8 mouse cellular contexts compared by ENCODE assay signal in genomic region chr10:81257158-81258039, GRCm38 (mm10). TPM values are rescaled to one million over a fixed set of nuclear protein-coding genes. Genes with fewer than 3 reads are reported as not detected.
DNase-seq lines count a peak whose midpoint lies in the region; ATAC-seq and TF ChIP-seq lines count a peak whose summit lies in the region.

No protein-coding gene starts in this region.

- H3K27ac ChIP-seq in kidney, embryonic 15.5 days = no peak overlapping the region
- peak overlapping the region; percentile 17; the same call in 1 of the 2 replicates for H3K27ac ChIP-seq in bone marrow, adult 2 months (ENCODE audit: control insufficient read depth, insufficient read depth, low read depth, low read length, poor library complexity)
- H3K27ac ChIP-seq in forebrain, embryonic 13.5 days = no peak overlapping the region
- no peak overlapping the region for H3K27ac ChIP-seq in limb, embryonic 14.5 days (replicated peaks; ENCODE audit: low read depth, low read length)

- no peak for DNase-seq in kidney, adult 18-20 months
- no peak for DNase-seq in limb, embryonic 14.5 days (ENCODE audit: low spot score)
- no peak for DNase-seq in adrenal gland, postnatal 36 days
- DNase-seq in adrenal gland, postnatal 4 days (ENCODE audit: low spot score in 2 of 2) = no peak

- H3K4me3 ChIP-seq in kidney, embryonic 15.5 days (replicated peaks) = peak overlapping the region; percentile 53
- peak overlapping the region; percentile 74 for H3K4me3 ChIP-seq in bone marrow, adult 2 months (replicated peaks; ENCODE audit: control insufficient read depth, low read depth, low read length)
- H3K4me3 ChIP-seq in forebrain, embryonic 13.5 days = peak overlapping the region; percentile 49
- H3K4me3 ChIP-seq in limb, embryonic 14.5 days (replicated peaks; ENCODE audit: low read length) = peak overlapping the region; percentile 42

- H3K4me2 ChIP-seq in kidney, embryonic 15.5 days = peak overlapping the region; percentile 94
- peak overlapping the region; percentile 78 for H3K4me2 ChIP-seq in forebrain, embryonic 13.5 days
- H3K4me2 ChIP-seq in limb, embryonic 14.5 days (replicated peaks; ENCODE audit: low read depth, low read length, severe bottlenecking) = peak overlapping the region; percentile 69

- no peak for TF ChIP-seq CTCF in bone marrow, adult 2 months (IDR thresholded peaks at IDR 0.05; ENCODE audit: control insufficient read depth, insufficient read depth, low read length)

- 1% methylated on average over 62 of the region's 62 CpGs for WGBS in kidney, embryonic 15.5 days
- WGBS in bone marrow, adult 2 months = 2% methylated on average over 62 of the region's 62 CpGs
- 2% methylated on average over 62 of the region's 62 CpGs for WGBS in forebrain, embryonic 13.5 days
- under 1% methylated on average over 50 of the region's 62 CpGs for WGBS in limb, embryonic 14.5 days

- peaks cover 11% of the 10 kb centered on the region for H3K36me3 ChIP-seq in kidney, embryonic 15.5 days
- peaks cover 12% of the 10 kb centered on the region; the same call in 1 of the 2 replicates for H3K36me3 ChIP-seq in forebrain, embryonic 13.5 days (ENCODE audit: poor library complexity, severe bottlenecking)
- H3K36me3 ChIP-seq in limb, embryonic 14.5 days (ENCODE audit: control insufficient read depth, insufficient read depth, low read length) = peaks cover 8% of the 10 kb centered on the region; the same call in 1 of the 2 replicates

- peaks cover 34% of the 10 kb centered on the region for H3K4me1 ChIP-seq in kidney, embryonic 15.5 days
- peaks cover 6% of the 10 kb centered on the region for H3K4me1 ChIP-seq in bone marrow, adult 2 months (ENCODE audit: control insufficient read depth, insufficient read depth, low read length)
- H3K4me1 ChIP-seq in forebrain, embryonic 13.5 days = peaks cover 35% of the 10 kb centered on the region
- peaks cover 2% of the 10 kb centered on the region; the same call in 1 of the 2 replicates for H3K4me1 ChIP-seq in limb, embryonic 14.5 days (ENCODE audit: control insufficient read depth, insufficient read depth, low read length)

- no peak for ATAC-seq in kidney, embryonic 15.5 days (replicated peaks; ENCODE audit: low FRiP score)
- 0 out of 2 replicates have a peak, but pooled peaks have one; percentile 6 for ATAC-seq in forebrain, embryonic 13.5 days
- ATAC-seq in limb, embryonic 14.5 days (ENCODE audit: low FRiP score, low read depth) = no peak
- ATAC-seq in neutrophil, adult 5-6 weeks (ENCODE audit: extremely low read depth, insufficient number of reproducible peaks, low FRiP score, poor library complexity, severe bottlenecking) = peak; percentile 23; the same call in 1 of the 2 replicates

- H3K9ac ChIP-seq in kidney, embryonic 15.5 days = peak overlapping the region; percentile 56
- peak overlapping the region; percentile 57 for H3K9ac ChIP-seq in forebrain, embryonic 13.5 days
- H3K9ac ChIP-seq in limb, embryonic 14.5 days (ENCODE audit: low read depth, low read length, severe bottlenecking) = peak overlapping the region; percentile 52

- no peaks in the 10 kb centered on the region for H3K9me3 ChIP-seq in kidney, embryonic 15.5 days (replicated peaks)
- peaks cover 7% of the 10 kb centered on the region; the same call in 1 of the 2 replicates for H3K9me3 ChIP-seq in forebrain, embryonic 13.5 days (replicated peaks)
- 0 out of 2 replicates have a peak, but pooled peaks cover 5% of the 10 kb centered on the region for H3K9me3 ChIP-seq in limb, embryonic 14.5 days (ENCODE audit: control insufficient read depth, low read length)

- peaks cover 75% of the 10 kb centered on the region for H3K27me3 ChIP-seq in kidney, embryonic 15.5 days
- H3K27me3 ChIP-seq in forebrain, embryonic 13.5 days = peaks cover 70% of the 10 kb centered on the region
- H3K27me3 ChIP-seq in limb, embryonic 14.5 days (ENCODE audit: control insufficient read depth, insufficient read depth, low read length) = peaks cover 58% of the 10 kb centered on the region

- TF ChIP-seq POLR2A in bone marrow, adult 2 months (IDR thresholded peaks at IDR 0.05; ENCODE audit: borderline replicate concordance, control insufficient read depth, low read depth, low read length) = peak; percentile 13; the same call in 1 of the 2 replicates
- TF ChIP-seq POLR2A in limb, embryonic 14.5 days (IDR thresholded peaks at IDR 0.05; ENCODE audit: borderline replicate concordance, extremely low read depth, insufficient read depth, insufficient read length) = no peak

RNA-seq across cellular contexts. Expression of gene Matk, which starts 4.7 kb away (rescaled TPM):
- polyA plus RNA-seq in kidney, embryonic 15.5 days (2015; fragmentation: Nextera tagmentation; extraction: Ambion mirVana) = 5.8 and 6.8 TPM in 2 replicates
- polyA plus RNA-seq in bone marrow, adult 2 months (2011; ENCODE audit: insufficient read depth, insufficient read length, low replicate concordance, missing spikeins) = 11.9 and 18.9 TPM in 2 replicates
- 5.6 and 7.4 TPM in 2 replicates for polyA plus RNA-seq in forebrain, embryonic 13.5 days (2015; fragmentation: Nextera tagmentation; extraction: Ambion mirVana)
- polyA plus RNA-seq in limb, embryonic 14.5 days (2012; rRNA removed) = 9.9 and 10.6 TPM in 2 replicates
- polyA plus RNA-seq in limb, embryonic 14.5 days (2014; fragmentation: Nextera tagmentation; extraction: Ambion mirVana) = 5.9 and 6.8 TPM in 2 replicates
- total RNA-seq in neutrophil, adult 5-6 weeks (2017) = 9.1 and 12.3 TPM in 2 replicates
- under 1 TPM; 0.36 to 0.86 TPM for total RNA-seq in adrenal gland, postnatal 36 days (2021)
- total RNA-seq in adrenal gland, postnatal 4 days (2021) = 1 to 10 TPM; 2.9 to 3.0 TPM

RNA-seq across cellular contexts. Expression of gene Mrpl54, which starts 9.3 kb away (rescaled TPM):
- polyA plus RNA-seq in kidney, embryonic 15.5 days (2015; fragmentation: Nextera tagmentation; extraction: Ambion mirVana) = 230 and 244 TPM in 2 replicates
- polyA plus RNA-seq in bone marrow, adult 2 months (2011; ENCODE audit: insufficient read depth, insufficient read length, low replicate concordance, missing spikeins) = 34.4 and 75.4 TPM in 2 replicates
- polyA plus RNA-seq in forebrain, embryonic 13.5 days (2015; fragmentation: Nextera tagmentation; extraction: Ambion mirVana) = 134 and 135 TPM in 2 replicates
- 93.0 and 124 TPM in 2 replicates for polyA plus RNA-seq in limb, embryonic 14.5 days (2012; rRNA removed)
- polyA plus RNA-seq in limb, embryonic 14.5 days (2014; fragmentation: Nextera tagmentation; extraction: Ambion mirVana) = 200 and 202 TPM in 2 replicates
- 52.4 and 76.6 TPM in 2 replicates for total RNA-seq in neutrophil, adult 5-6 weeks (2017)
- 100 to 1,000 TPM; 121 to 141 TPM for total RNA-seq in adrenal gland, postnatal 36 days (2021)
- total RNA-seq in adrenal gland, postnatal 4 days (2021) = 100 to 1,000 TPM; 107 to 108 TPM

RNA-seq across cellular contexts. Expression of gene Apba3, which starts 9.4 kb away (rescaled TPM):
- 59.7 and 63.4 TPM in 2 replicates for polyA plus RNA-seq in kidney, embryonic 15.5 days (2015; fragmentation: Nextera tagmentation; extraction: Ambion mirVana)
- polyA plus RNA-seq in bone marrow, adult 2 months (2011; ENCODE audit: insufficient read depth, insufficient read length, low replicate concordance, missing spikeins) = 14.6 and 32.8 TPM in 2 replicates
- 28.6 and 32.3 TPM in 2 replicates for polyA plus RNA-seq in forebrain, embryonic 13.5 days (2015; fragmentation: Nextera tagmentation; extraction: Ambion mirVana)
- polyA plus RNA-seq in limb, embryonic 14.5 days (2012; rRNA removed) = 77.9 and 102 TPM in 2 replicates
- polyA plus RNA-seq in limb, embryonic 14.5 days (2014; fragmentation: Nextera tagmentation; extraction: Ambion mirVana) = 58.2 and 59.2 TPM in 2 replicates
- total RNA-seq in neutrophil, adult 5-6 weeks (2017) = 16.6 and 24.0 TPM in 2 replicates
- total RNA-seq in adrenal gland, postnatal 36 days (2021) = 100 to 1,000 TPM in 1 of 2 experiments, 10 to 100 TPM in 1; 78.8 to 109 TPM
- 10 to 100 TPM; 47.8 to 49.5 TPM for total RNA-seq in adrenal gland, postnatal 4 days (2021)

RNA-seq across cellular contexts. Expression of gene Zfr2, which starts 24.4 kb away (rescaled TPM):
- polyA plus RNA-seq in kidney, embryonic 15.5 days (2015; fragmentation: Nextera tagmentation; extraction: Ambion mirVana) = 6.8 and 7.3 TPM in 2 replicates
- 0.32 and 2.5 TPM in 2 replicates for polyA plus RNA-seq in bone marrow, adult 2 months (2011; ENCODE audit: insufficient read depth, insufficient read length, low replicate concordance, missing spikeins)
- 9.7 and 10.9 TPM in 2 replicates for polyA plus RNA-seq in forebrain, embryonic 13.5 days (2015; fragmentation: Nextera tagmentation; extraction: Ambion mirVana)
- polyA plus RNA-seq in limb, embryonic 14.5 days (2012; rRNA removed) = 39.7 and 44.7 TPM in 2 replicates
- polyA plus RNA-seq in limb, embryonic 14.5 days (2014; fragmentation: Nextera tagmentation; extraction: Ambion mirVana) = 9.7 and 10.5 TPM in 2 replicates
- total RNA-seq in neutrophil, adult 5-6 weeks (2017) = 1.5 and 1.6 TPM in 2 replicates
- 10 to 100 TPM in 1 of 2 experiments, 1 to 10 TPM in 1; 9.2 to 14.2 TPM for total RNA-seq in adrenal gland, postnatal 36 days (2021)
- 10 to 100 TPM; 20.9 to 21.7 TPM for total RNA-seq in adrenal gland, postnatal 4 days (2021)

RNA-seq across cellular contexts. Expression of gene Atcay, which starts 26.8 kb away (rescaled TPM):
- 0.28 and 0.51 TPM in 2 replicates for polyA plus RNA-seq in kidney, embryonic 15.5 days (2015; fragmentation: Nextera tagmentation; extraction: Ambion mirVana)
- not detected in 2 replicates for polyA plus RNA-seq in bone marrow, adult 2 months (2011; ENCODE audit: insufficient read depth, insufficient read length, low replicate concordance, missing spikeins)
- 44.5 and 54.2 TPM in 2 replicates for polyA plus RNA-seq in forebrain, embryonic 13.5 days (2015; fragmentation: Nextera tagmentation; extraction: Ambion mirVana)
- 0.67 and 0.74 TPM in 2 replicates for polyA plus RNA-seq in limb, embryonic 14.5 days (2012; rRNA removed)
- polyA plus RNA-seq in limb, embryonic 14.5 days (2014; fragmentation: Nextera tagmentation; extraction: Ambion mirVana) = 0.25 TPM in 1 of 2 replicates, not detected in the other
- total RNA-seq in neutrophil, adult 5-6 weeks (2017) = not detected in 2 replicates
- 1 to 10 TPM; 1.5 to 2.6 TPM for total RNA-seq in adrenal gland, postnatal 36 days (2021)
- 1 to 10 TPM; 5.3 to 5.4 TPM for total RNA-seq in adrenal gland, postnatal 4 days (2021)

Comparison
In these comparisons a context has a peak if more than half of its experiments do, and no peak if none do; other contexts are left out.
1. ATAC-seq: peak in forebrain, embryonic 13.5 days (single experiment) and neutrophil, adult 5-6 weeks (single experiment); none in kidney, embryonic 15.5 days (single experiment) and limb, embryonic 14.5 days (single experiment).
2. Peak in every context shown above with its lines, with median percentiles within 50 percentile points of each other: H3K4me2 ChIP-seq, H3K4me3 ChIP-seq and H3K9ac ChIP-seq.